Mouse (Mus musculus) heart, postnatal 10 days (tissue): Measurements from ENCODE around the gene Hba-a2. TPM values are rescaled to one million over a fixed set of nuclear protein-coding genes. Genes with fewer than 3 reads are reported as not detected.
"Not testable (repeated sequence)": the region's sequence is repeated elsewhere in the genome, so short reads cannot be mapped to it uniquely, and the experiment has no call there.

Experiments
- DNase-seq, 2 experiments: peaks; one replicate each; pipeline ENCODE4 v3.0.0; 2021
- intact Hi-C: fragments of 180-260 bp; cut with DNase I; formaldehyde crosslinking; loops from one replicate; pipeline ENCODE4 v1.15.1; 2025
- total RNA-seq, 2 experiments: library from RNA; stranded (reverse); gene quantifications; 2 replicates each; pipeline ENCODE4 v1.2.3; 2021

The Hba-a2 gene
- total RNA-seq, 2 experiments from 2014 or later, result 3,875 to 8,514 TPM

DNA sequence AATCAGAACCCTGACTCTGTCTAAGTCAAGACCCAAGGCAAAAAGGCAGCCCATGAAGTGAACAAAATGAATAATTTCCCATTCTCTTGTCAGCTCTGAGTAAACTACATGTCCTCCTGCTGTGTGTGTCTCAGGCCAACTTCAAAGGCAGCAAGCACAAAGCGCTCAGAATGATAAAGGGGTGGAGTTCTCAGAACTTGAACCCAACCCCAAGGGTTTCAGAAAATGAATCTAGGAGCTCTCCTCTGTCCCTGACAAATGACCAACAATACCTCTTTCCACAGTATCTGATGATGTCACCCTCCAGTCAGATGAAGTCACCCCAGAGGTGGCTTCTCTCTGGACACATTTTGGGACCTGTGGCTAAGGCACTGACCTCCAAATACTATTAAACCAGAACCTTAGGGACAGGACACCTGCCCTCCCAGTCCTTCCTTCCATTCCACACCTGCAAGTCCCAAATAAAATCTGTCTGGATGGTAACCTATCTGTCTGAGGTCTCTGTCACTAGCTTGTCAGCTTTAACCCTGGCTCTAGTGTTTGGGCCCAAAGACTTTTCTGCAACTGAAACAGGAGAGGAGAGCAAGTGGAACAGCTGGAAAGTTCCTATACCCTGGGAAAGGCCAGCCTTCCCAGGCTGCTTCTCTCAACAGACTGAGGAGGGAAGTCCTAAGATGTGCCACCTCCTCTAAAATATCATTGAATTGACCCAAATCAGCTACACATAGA, 14.7 kb upstream of the Hba-a2 start:
- no peak for DNase-seq

GRCm38 (mm10) chr11:32283091-32283777, 13.1 kb upstream of the Hba-a2 start, which contains the start of gene Hba-a1:
Gene Hba-a1, plus strand, starts transcription at chr11:32283511.
- DNase-seq, intact Hi-C loops: not testable (repeated sequence)

More for the DNA sequence above, 14.7 kb upstream of the Hba-a2 start:
- intact Hi-C loops, result no loop called here

GRCm38 (mm10) chr11:32284582-32284981, 11.7 kb upstream of the Hba-a2 start:
- not testable (repeated sequence) for DNase-seq

GRCm38 (mm10) chr11:32285031-32285775, 11.1 kb upstream of the Hba-a2 start:
- no peak for DNase-seq
- intact Hi-C loops, result loop anchor here (5.0 kb wide), 1 partner anchor 43 kb away; no protein-coding TSS in a partner anchor

More at GRCm38 (mm10) chr11:32284582-32284981, 11.7 kb upstream of the Hba-a2 start:
- intact Hi-C loops, result not testable (repeated sequence)

GRCm38 (mm10) chr11:32285887-32286286, 10.4 kb upstream of the Hba-a2 start:
- intact Hi-C loops, result loop anchor here (2.0 to 5.0 kb wide), 2 partner anchors 44 to 103 kb away; no protein-coding TSS in a partner anchor

DNA sequence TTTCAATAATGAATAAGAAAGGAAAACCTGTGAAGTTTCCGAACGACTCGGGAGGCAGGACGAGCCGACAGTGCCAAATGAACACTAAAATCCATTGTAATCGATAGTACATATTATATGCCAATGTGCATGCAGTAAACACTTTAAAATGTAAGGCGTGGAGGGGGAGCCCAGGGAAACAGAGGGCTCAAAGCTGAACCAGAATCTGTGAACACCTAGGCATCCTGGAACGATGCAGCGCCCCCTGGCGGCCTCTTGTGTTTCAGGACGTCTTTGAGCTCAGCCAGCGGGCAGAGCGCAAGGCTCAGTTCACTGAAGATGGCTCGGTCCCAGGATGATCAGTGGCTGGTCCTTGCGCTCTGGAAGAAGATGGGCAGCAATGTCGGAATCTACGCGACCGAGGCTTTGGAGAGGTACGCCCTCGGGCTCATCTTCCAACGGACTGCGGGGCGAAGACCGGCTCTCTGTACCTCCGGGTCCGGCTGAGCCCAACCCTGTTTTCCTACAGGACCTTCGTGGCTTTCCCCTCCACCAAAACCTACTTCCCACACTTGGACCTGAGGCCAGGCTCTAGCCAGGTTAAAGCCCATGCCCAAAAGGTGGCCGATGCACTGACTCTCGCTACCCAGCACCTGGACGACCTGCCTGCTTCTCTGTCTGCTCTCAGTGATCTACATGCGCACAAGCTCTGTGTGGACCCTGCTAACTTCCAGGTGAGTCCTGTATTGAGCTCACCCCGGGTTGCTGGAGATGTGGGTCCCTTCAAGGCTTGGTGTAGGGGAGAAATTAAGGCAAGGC, 9.4 kb upstream of the Hba-a2 start, which contains the start of gene Hbq1b:
Hbq1b (plus strand) TSS at position 271 of the 798 bp plus-strand sequence.
- intact Hi-C loops, result loop anchor here (2.0 to 5.0 kb wide), 2 partner anchors 45 to 104 kb away; no protein-coding TSS in a partner anchor
- DNase-seq, result peak; percentile 77 to 85

More at GRCm38 (mm10) chr11:32285887-32286286, 10.4 kb upstream of the Hba-a2 start:
- DNase-seq, result not testable (repeated sequence)

DNA sequence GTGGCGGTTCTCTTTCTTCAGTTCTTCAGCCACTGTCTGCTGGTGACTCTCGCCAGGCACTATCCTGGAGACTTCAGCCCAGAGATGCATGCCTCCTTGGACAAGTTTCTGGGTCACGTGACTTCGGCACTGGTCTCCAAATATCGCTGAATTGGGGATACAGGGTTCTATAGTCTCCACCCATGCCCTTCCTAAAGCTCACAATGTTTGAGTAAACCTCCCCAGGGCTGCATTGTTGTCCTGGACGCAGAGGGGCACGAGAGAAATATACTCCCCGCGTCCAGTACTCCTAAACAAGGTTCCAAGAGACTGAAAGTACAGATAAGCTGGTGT, 8.8 kb upstream of the Hba-a2 start:
- peak in 1 of 2 experiments; percentile 8 for DNase-seq
- intact Hi-C loops, result loop anchor here (2.0 to 5.0 kb wide), 2 partner anchors 45 to 105 kb away; no protein-coding TSS in a partner anchor

DNA sequence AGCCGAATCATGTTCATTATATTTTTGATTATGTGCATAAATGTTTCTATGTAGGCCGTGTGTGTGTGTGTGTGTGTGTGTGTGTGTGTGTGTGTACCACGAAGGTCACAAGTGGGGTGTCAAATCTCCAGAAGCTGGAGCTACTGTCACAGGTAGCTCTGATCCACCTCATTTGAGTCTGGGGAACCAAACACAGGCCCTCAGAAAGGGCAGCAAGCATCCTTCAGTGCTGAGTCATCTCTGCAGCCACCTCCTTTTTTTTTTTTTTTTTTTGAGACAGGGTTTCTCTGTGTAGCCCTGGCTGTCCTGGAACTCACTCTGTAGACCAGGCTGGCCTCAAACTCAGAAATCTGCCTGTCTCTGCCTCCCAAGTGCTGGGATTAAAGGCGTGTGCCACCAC, 3.5 kb upstream of the Hba-a2 start:
- DNase-seq, intact Hi-C loops: not testable (repeated sequence)

GRCm38 (mm10) chr11:32293479-32293878, 2.8 kb upstream of the Hba-a2 start:
- DNase-seq, intact Hi-C loops: not testable (repeated sequence)

DNA sequence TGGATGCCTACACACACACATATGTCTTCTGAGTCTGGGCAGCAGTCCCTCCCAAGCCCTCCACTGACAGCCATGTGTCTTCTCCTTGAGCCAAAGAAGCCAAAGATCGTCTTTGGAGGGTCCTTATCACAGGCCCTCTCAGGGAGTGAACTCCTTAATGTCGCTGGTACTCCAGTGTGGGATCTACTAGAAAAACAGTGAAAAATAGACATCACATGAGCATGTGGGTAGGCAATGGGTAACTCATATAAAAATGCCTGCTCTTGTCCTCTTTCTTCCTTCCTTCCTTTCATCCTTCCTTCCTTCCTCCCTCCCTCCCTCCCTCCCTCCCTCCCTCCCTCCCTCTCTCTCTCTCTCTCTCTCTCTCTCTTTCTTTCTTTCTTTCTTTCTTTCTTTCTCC, 1.1 kb downstream of the Hba-a2 start:
- DNase-seq, intact Hi-C loops: not testable (repeated sequence)

DNA sequence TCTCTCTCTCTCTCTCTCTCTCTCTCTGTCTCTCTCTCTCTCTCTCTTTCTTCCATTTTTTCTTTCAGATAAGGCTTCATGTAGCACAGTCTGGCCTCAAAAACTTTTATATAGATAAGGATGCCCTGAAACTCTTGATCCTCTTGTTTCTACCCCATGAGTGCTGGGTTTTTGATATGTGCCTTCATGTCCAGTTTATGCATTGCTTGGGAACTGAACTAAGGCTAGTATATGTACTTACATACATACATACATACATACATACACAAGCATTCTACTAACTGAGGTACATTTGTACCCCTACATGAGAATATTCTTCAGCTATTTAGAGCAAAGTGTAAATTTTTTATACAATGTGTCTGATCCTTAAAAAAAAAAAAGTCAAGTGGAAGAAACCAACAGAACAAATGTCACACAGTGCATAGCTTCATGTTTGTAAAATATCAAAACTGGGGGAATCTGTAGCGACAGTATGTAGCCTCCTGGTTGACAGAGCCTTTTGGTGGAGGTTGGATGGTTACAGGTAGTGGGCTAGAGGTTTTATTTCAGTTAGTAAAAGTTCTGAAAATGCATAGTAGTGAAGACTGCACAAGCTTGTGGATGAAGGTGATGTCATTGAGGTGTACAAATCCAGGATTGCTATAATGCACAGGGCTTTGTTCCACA, 1.7 kb downstream of the Hba-a2 start:
- no peak for DNase-seq
- intact Hi-C loops, result no loop called here

DNA sequence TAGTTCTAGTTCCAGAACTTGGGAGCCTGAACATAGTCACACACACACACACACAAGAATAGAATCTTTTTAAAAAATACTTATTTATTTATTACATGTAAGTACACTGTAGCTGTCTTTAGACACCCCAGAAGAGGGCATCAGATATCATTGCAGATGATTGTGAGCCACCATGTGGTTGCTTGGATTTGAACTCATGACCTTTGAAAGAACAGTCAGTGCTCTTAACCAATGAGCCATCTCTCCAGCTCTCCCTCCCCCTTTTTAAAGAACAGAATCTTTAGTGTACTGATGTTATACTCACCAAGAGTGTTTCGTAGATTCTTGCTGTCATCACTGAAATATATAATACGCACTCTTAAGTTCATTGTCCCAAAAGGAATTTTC, 2.2 kb downstream of the Hba-a2 start:
- no peak for DNase-seq
- intact Hi-C loops, result no loop called here

GRCm38 (mm10) chr11:32299865-32300264, 3.6 kb downstream of the Hba-a2 start, which contains the start of gene Hbq1a:
Gene Hbq1a, plus strand, starts transcription at chr11:32300069.
- DNase-seq, result peak; percentile 56 to 72
- intact Hi-C loops, result loop anchor here (5.0 kb wide), 1 partner anchor 118 kb away; no protein-coding TSS in a partner anchor

GRCm38 (mm10) chr11:32300279-32301267, 4.3 kb downstream of the Hba-a2 start:
- intact Hi-C loops, result loop anchor here (5.0 kb wide), 1 partner anchor 118 kb away; no protein-coding TSS in a partner anchor
- DNase-seq, result peak in 1 of 2 experiments; percentile 16

DNA sequence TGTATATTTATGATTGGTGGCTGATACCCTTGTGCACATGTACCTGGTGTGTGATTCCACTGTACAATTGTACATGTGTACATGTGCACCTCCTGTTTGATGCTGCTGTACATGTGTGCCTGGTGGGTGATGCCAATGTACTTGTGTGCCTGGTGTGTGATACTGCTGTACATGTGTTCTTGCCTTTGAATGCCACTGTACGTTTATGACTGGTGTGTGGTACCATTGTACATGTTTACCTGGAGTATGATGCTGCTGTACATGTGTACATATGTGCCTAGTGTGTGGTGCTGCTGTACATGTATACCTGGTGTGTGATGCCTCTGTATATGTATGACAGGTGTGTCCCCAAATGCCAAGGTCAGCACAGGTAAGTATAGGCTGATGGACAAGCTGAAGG, 5.2 kb downstream of the Hba-a2 start:
- intact Hi-C loops, result loop anchor here (5.0 kb wide), 1 partner anchor 119 kb away; no protein-coding TSS in a partner anchor
- no peak for DNase-seq

GRCm38 (mm10) chr11:32302824-32303419, 6.6 kb downstream of the Hba-a2 start:
- intact Hi-C loops, result loop anchor here (5.0 kb wide), 1 partner anchor 121 kb away; no protein-coding TSS in a partner anchor
- DNase-seq, result peak; percentile 48 to 58

GRCm38 (mm10) chr11:32303455-32303854, 7.2 kb downstream of the Hba-a2 start:
- DNase-seq, result no peak
- intact Hi-C loops, result loop anchor here (5.0 kb wide), 1 partner anchor 121 kb away; no protein-coding TSS in a partner anchor
